Mouse (Mus musculus): Measurements from ENCODE around the gene Dnal4.

Gene Dnal4

GRCm38 (mm10) chr15:79800701-79801100, 23.1 kb upstream of the Dnal4 start:
- no peak for DNase-seq (ENCODE audit: low spot score)

- no peak for DNase-seq (ENCODE audit: low spot score)
Observed at GRCm38 (mm10) chr15:79798591-79798990, 20.9 kb upstream of the Dnal4 start.

GRCm38 (mm10) chr15:79797680-79798079, 20.0 kb upstream of the Dnal4 start:
- DNase-seq (ENCODE audit: low spot score) = no peak

- DNase-seq (ENCODE audit: low spot score) = no peak
Observed at GRCm38 (mm10) chr15:79797096-79797495, 19.4 kb upstream of the Dnal4 start.

GRCm38 (mm10) chr15:79796256-79796655, 18.6 kb upstream of the Dnal4 start:
- no peak for DNase-seq (ENCODE audit: low spot score)

GRCm38 (mm10) chr15:79794173-79794572, 16.5 kb upstream of the Dnal4 start:
- DNase-seq (ENCODE audit: low spot score) = no peak

GRCm38 (mm10) chr15:79793076-79793475, 15.4 kb upstream of the Dnal4 start:
- DNase-seq (ENCODE audit: low spot score) = no peak

GRCm38 (mm10) chr15:79792455-79792854, 14.8 kb upstream of the Dnal4 start:
- no peak for DNase-seq (ENCODE audit: low spot score)

GRCm38 (mm10) chr15:79791502-79791901, 13.9 kb upstream of the Dnal4 start:
- no peak for DNase-seq (ENCODE audit: low spot score)

GRCm38 (mm10) chr15:79790905-79791304, 13.3 kb upstream of the Dnal4 start:
- DNase-seq (ENCODE audit: low spot score) = no peak

- DNase-seq (ENCODE audit: low spot score) = no peak
Observed at GRCm38 (mm10) chr15:79790111-79790510, 12.5 kb upstream of the Dnal4 start.

GRCm38 (mm10) chr15:79787815-79788214, 10.2 kb upstream of the Dnal4 start:
- no peak for DNase-seq (ENCODE audit: low spot score)

- DNase-seq (ENCODE audit: low spot score) = no peak
Observed at GRCm38 (mm10) chr15:79785056-79785455, 7.4 kb upstream of the Dnal4 start.

GRCm38 (mm10) chr15:79775662-79776061, 2.0 kb downstream of the Dnal4 start:
- no peak for DNase-seq (ENCODE audit: low spot score)

GRCm38 (mm10) chr15:79774117-79775027, 3.3 kb downstream of the Dnal4 start:
- peak; percentile 88 for DNase-seq (ENCODE audit: low spot score)

- no peak for DNase-seq (ENCODE audit: low spot score)
Observed at GRCm38 (mm10) chr15:79770629-79771240, 6.9 kb downstream of the Dnal4 start.

GRCm38 (mm10) chr15:79768302-79768701, 9.3 kb downstream of the Dnal4 start:
- DNase-seq (ENCODE audit: low spot score) = no peak

GRCm38 (mm10) chr15:79767327-79767961, 10.2 kb downstream of the Dnal4 start:
- no peak for DNase-seq (ENCODE audit: low spot score)

- no peak for DNase-seq (ENCODE audit: low spot score)
Observed at GRCm38 (mm10) chr15:79766586-79767071, 11.0 kb downstream of the Dnal4 start.

GRCm38 (mm10) chr15:79766168-79766567, 11.5 kb downstream of the Dnal4 start:
- no peak for DNase-seq (ENCODE audit: low spot score)

- DNase-seq (ENCODE audit: low spot score) = no peak
Observed at GRCm38 (mm10) chr15:79765361-79765760, 12.3 kb downstream of the Dnal4 start.

GRCm38 (mm10) chr15:79764539-79765267, 12.9 kb downstream of the Dnal4 start:
- no peak for DNase-seq (ENCODE audit: low spot score)
